Mouse (Mus musculus) lung, embryonic 16.5 days (tissue): ENCODE data around the gene Clmp. TPM values are rescaled to one million over a fixed set of nuclear protein-coding genes. Genes with fewer than 3 reads are reported as not detected.

Source experiments
- ATAC-seq: fragments of 200-750 bp; cut with Nextera tagmentation; 2 replicates; pipeline ENCODE4 v1.8.0; 2017; ENCODE audit warnings: low read depth, mild to moderate bottlenecking, moderate library complexity
- H3K27ac ChIP-seq: fragments of 300-500 bp; sonication (generic); 2 replicates; pipeline ENCODE4 v1.5.1; 2014; ENCODE audit warnings: mild to moderate bottlenecking, control low read depth, low read length
- H3K27me3 ChIP-seq: fragments of 300-500 bp; sonication (generic); 2 replicates; pipeline ENCODE4 v1.6.1; 2014; ENCODE audit warnings: low read depth, low read length, mixed read lengths; ENCODE audit not compliant: control insufficient read depth, insufficient read depth
- H3K36me3 ChIP-seq: fragments of 300-500 bp; sonication (generic); 2 replicates; pipeline ENCODE4 v1.6.1; 2014; ENCODE audit warnings: low read length; ENCODE audit not compliant: control insufficient read depth, insufficient read depth
- H3K4me1 ChIP-seq: fragments of 300-500 bp; sonication (generic); replicated peaks from 2 replicates; pipeline ENCODE4 v1.6.1; 2014; ENCODE audit warnings: low read length, mixed read lengths; ENCODE audit not compliant: control insufficient read depth, insufficient read depth
- H3K4me2 ChIP-seq: fragments of 300-500 bp; sonication (generic); 2 replicates; pipeline ENCODE4 v1.6.1; 2014; ENCODE audit warnings: low read depth, low read length, control low read depth
- H3K4me3 ChIP-seq: fragments of 300-500 bp; sonication (generic); 2 replicates; pipeline ENCODE4 v1.5.1; 2014; ENCODE audit warnings: mild to moderate bottlenecking, low read length, control low read depth
- H3K9ac ChIP-seq: fragments of 300-500 bp; sonication (generic); 2 replicates; pipeline ENCODE4 v1.6.1; 2014; ENCODE audit warnings: low read length, control low read depth
- H3K9me3 ChIP-seq: fragments of 300-500 bp; sonication (generic); 2 replicates; pipeline ENCODE4 v1.6.1; 2016; ENCODE audit warnings: low read length; ENCODE audit not compliant: control insufficient read depth
- WGBS: fragments of 180-500 bp; shearing (Covaris S2); extraction: QIAGEN DNeasy Blood & Tissue Kit; methylation state at CpG from one replicate; pipeline ENCODE4 v1.1.7; 2014; 5-methylcytosine and 5-hydroxymethylcytosine counted together
- polyA plus RNA-seq: library from polyadenylated mRNA; unstranded; fragments of >200 nt; fragmentation: Nextera tagmentation; extraction: Ambion mirVana; gene quantifications from 2 replicates; pipeline ENCODE4 v1.2.1, GENCODE M21; 2015

The Clmp gene
- 9.8 and 10.8 TPM in 2 replicates for polyA plus RNA-seq

GRCm38 (mm10) chr9:40685801-40686420 lies at the start of gene Clmp:
Gene Clmp (plus strand): TSS chr9:40685962.
- under 1% methylated on average over 33 of the region's 53 CpGs for WGBS
- H3K4me1 ChIP-seq = 0 out of 2 replicates have a peak, but pooled peaks cover 3% of the 10 kb centered on the region
- H3K27me3 ChIP-seq = peaks cover 8% of the 10 kb centered on the region; the same call in 1 of the 2 replicates
- no peaks in the 10 kb centered on the region for H3K36me3 ChIP-seq
- H3K27ac ChIP-seq = peak within 1 kb of the TSS; percentile 70
- H3K4me3 ChIP-seq = peak within 1 kb of the TSS; percentile 69
- peak; percentile 72 for ATAC-seq
- H3K9me3 ChIP-seq = no peaks in the 10 kb centered on the region
- H3K9ac ChIP-seq = peak within 1 kb of the TSS; percentile 77
- H3K4me2 ChIP-seq = peak within 1 kb of the TSS; percentile 91

- H3K9ac ChIP-seq = no peak overlapping the region
- H3K9me3 ChIP-seq = no peaks in the 10 kb centered on the region
- peak; percentile 51; the same call in 1 of the 2 replicates for ATAC-seq
- no peaks in the 10 kb centered on the region for H3K36me3 ChIP-seq
- no peaks in the 10 kb centered on the region for H3K27me3 ChIP-seq
- no peaks in the 10 kb centered on the region for H3K4me1 ChIP-seq
- 7% methylated on average over 2 of the region's 2 CpGs for WGBS
- no peak overlapping the region for H3K27ac ChIP-seq
- no peak overlapping the region for H3K4me3 ChIP-seq
- H3K4me2 ChIP-seq = no peak overlapping the region
Measured at GRCm38 (mm10) chr9:40636054-40636453, 49.7 kb upstream of the Clmp start.

- Histone ChIP-seq H3K4me3 (peak overlapping the region; percentile 50), H3K27me3 (no peaks in the 10 kb centered on the region), H3K9me3 (no peaks in the 10 kb centered on the region), H3K4me2 (peak overlapping the region; percentile 66), H3K4me1 (no peaks in the 10 kb centered on the region), H3K9ac (peak overlapping the region; percentile 53), H3K27ac (no peak overlapping the region), H3K36me3 (no peaks in the 10 kb centered on the region)
- ATAC-seq = peak; percentile 38; the same call in 1 of the 2 replicates
- WGBS = 33% methylated on average over 8 of the region's 8 CpGs
Measured at GRCm38 (mm10) chr9:40637705-40638393, 47.9 kb upstream of the Clmp start.

- Histone ChIP-seq H3K4me3 (peak overlapping the region; percentile 50), H3K36me3 (no peaks in the 10 kb centered on the region), H3K27me3 (no peaks in the 10 kb centered on the region), H3K4me2 (peak overlapping the region; percentile 66), H3K27ac (no peak overlapping the region), H3K9me3 (no peaks in the 10 kb centered on the region), H3K4me1 (no peaks in the 10 kb centered on the region), H3K9ac (peak overlapping the region; percentile 53)
- 5% methylated on average over 14 of the region's 14 CpGs for WGBS
- ATAC-seq = peak; percentile 44
Measured at GRCm38 (mm10) chr9:40638394-40639049, 47.2 kb upstream of the Clmp start.

- ATAC-seq = no peak
- WGBS = 73% methylated on average over 10 of the region's 10 CpGs
- H3K27me3 ChIP-seq = no peaks in the 10 kb centered on the region
- no peak overlapping the region for H3K9ac ChIP-seq
- no peaks in the 10 kb centered on the region for H3K36me3 ChIP-seq
- H3K4me1 ChIP-seq = no peaks in the 10 kb centered on the region
- H3K4me2 ChIP-seq = no peak overlapping the region
- no peak overlapping the region for H3K4me3 ChIP-seq
- H3K27ac ChIP-seq = no peak overlapping the region
- no peaks in the 10 kb centered on the region for H3K9me3 ChIP-seq
Measured at GRCm38 (mm10) chr9:40639536-40640187, 46.1 kb upstream of the Clmp start.

GRCm38 (mm10) chr9:40641318-40641717 lies 44.4 kb upstream of the Clmp start:
- no peaks in the 10 kb centered on the region for H3K4me1 ChIP-seq
- no peaks in the 10 kb centered on the region for H3K36me3 ChIP-seq
- ATAC-seq = no peak
- H3K9me3 ChIP-seq = no peaks in the 10 kb centered on the region
- H3K9ac ChIP-seq = no peak overlapping the region
- H3K4me3 ChIP-seq = no peak overlapping the region
- 64% methylated on average over 2 of the region's 2 CpGs for WGBS
- H3K4me2 ChIP-seq = no peak overlapping the region
- no peak overlapping the region for H3K27ac ChIP-seq
- H3K27me3 ChIP-seq = no peaks in the 10 kb centered on the region

- WGBS = 33% methylated on average over 16 of the region's 16 CpGs
- H3K36me3 ChIP-seq = no peaks in the 10 kb centered on the region
- H3K9ac ChIP-seq = no peak overlapping the region
- H3K27ac ChIP-seq = no peak overlapping the region
- H3K4me2 ChIP-seq = no peak overlapping the region
- H3K4me1 ChIP-seq = no peaks in the 10 kb centered on the region
- H3K27me3 ChIP-seq = no peaks in the 10 kb centered on the region
- no peaks in the 10 kb centered on the region for H3K9me3 ChIP-seq
- H3K4me3 ChIP-seq = no peak overlapping the region
- ATAC-seq = no peak
Measured at GRCm38 (mm10) chr9:40642470-40643220, 43.1 kb upstream of the Clmp start.

- Histone ChIP-seq H3K9ac (no peak overlapping the region), H3K4me3 (no peak overlapping the region), H3K4me2 (no peak overlapping the region), H3K27ac (no peak overlapping the region), H3K36me3 (no peaks in the 10 kb centered on the region), H3K27me3 (no peaks in the 10 kb centered on the region), H3K4me1 (no peaks in the 10 kb centered on the region), H3K9me3 (no peaks in the 10 kb centered on the region)
- WGBS = 78% methylated on average over 3 of the region's 3 CpGs
- ATAC-seq = peak; percentile 26; the same call in 1 of the 2 replicates
Measured at GRCm38 (mm10) chr9:40649444-40649843, 36.3 kb upstream of the Clmp start.
